Mouse (Mus musculus) kidney, embryonic 16.5 days (tissue): ENCODE data around the gene Atad1. TPM values are rescaled to one million over a fixed set of nuclear protein-coding genes. Genes with fewer than 3 reads are reported as not detected.

ENCODE experiments used
- ATAC-seq: fragments of 200-750 bp; cut with Nextera tagmentation; 2 replicates; pipeline ENCODE4 v1.8.0; 2017; ENCODE audit warnings: moderate TSS enrichment; ENCODE audit not compliant: low FRiP score, low TSS enrichment
- H3K27ac ChIP-seq: fragments of 300-500 bp; sonication (generic); 2 replicates; pipeline ENCODE4 v1.5.1; 2014; ENCODE audit warnings: low read length
- H3K27me3 ChIP-seq: fragments of 300-500 bp; sonication (generic); 2 replicates; pipeline ENCODE4 v1.6.1; 2014; ENCODE audit warnings: low read length, control low read depth, mixed read lengths; ENCODE audit not compliant: insufficient read depth
- H3K36me3 ChIP-seq: fragments of 300-500 bp; sonication (generic); 2 replicates; pipeline ENCODE4 v1.6.1; 2014; ENCODE audit warnings: low read length, control low read depth, mixed read lengths; ENCODE audit not compliant: insufficient read depth
- H3K4me1 ChIP-seq: fragments of 300-500 bp; sonication (generic); 2 replicates; pipeline ENCODE4 v1.6.1; 2014; ENCODE audit warnings: low read length, control low read depth, mixed read lengths; ENCODE audit not compliant: insufficient read depth
- H3K4me2 ChIP-seq: fragments of 300-500 bp; sonication (generic); replicated peaks from 2 replicates; pipeline ENCODE4 v1.6.1; 2014; ENCODE audit warnings: low read depth, low read length
- H3K4me3 ChIP-seq: fragments of 300-500 bp; sonication (generic); 2 replicates; pipeline ENCODE4 v1.5.1; 2014; ENCODE audit warnings: mild to moderate bottlenecking, low read length
- H3K9ac ChIP-seq: fragments of 300-500 bp; sonication (generic); replicated peaks from 2 replicates; pipeline ENCODE4 v1.6.1; 2014; ENCODE audit warnings: low read length
- H3K9me3 ChIP-seq: fragments of 300-500 bp; sonication (generic); 2 replicates; pipeline ENCODE4 v1.6.1; 2016; ENCODE audit warnings: low read length, control low read depth
- WGBS: fragments of 180-500 bp; shearing (Covaris S2); extraction: QIAGEN DNeasy Blood & Tissue Kit; methylation state at CpG from one replicate; pipeline ENCODE4 v1.1.7; 2014; 5-methylcytosine and 5-hydroxymethylcytosine counted together
- polyA plus RNA-seq: library from polyadenylated mRNA; unstranded; fragments of >200 nt; fragmentation: Nextera tagmentation; extraction: Ambion mirVana; gene quantifications from 2 replicates; pipeline ENCODE4 v1.2.1, GENCODE M21; 2015

Atad1 gene
- polyA plus RNA-seq, 1 experiment from 2014 or later = 90.3 TPM

- no peak overlapping the region for H3K9ac ChIP-seq
- ATAC-seq = no peak
Observed at GRCm38 (mm10) chr19:32752357-32752756, 12.8 kb upstream of the Atad1 start.

GRCm38 (mm10) chr19:32749425-32749824 lies 9.8 kb upstream of the Atad1 start:
- Histone ChIP-seq H3K36me3 (no peaks in the 10 kb centered on the region), H3K4me1 (peaks cover 2% of the 10 kb centered on the region; the same call in 1 of the 2 replicates), H3K4me2 (no peak overlapping the region), H3K27me3 (no peaks in the 10 kb centered on the region), H3K9me3 (no peaks in the 10 kb centered on the region), H3K9ac (no peak overlapping the region), H3K4me3 (no peak overlapping the region), H3K27ac (no peak overlapping the region)
- 24% methylated on average over 6 of the region's 6 CpGs for WGBS
- no peak for ATAC-seq

More at GRCm38 (mm10) chr19:32752357-32752756, 12.8 kb upstream of the Atad1 start:
- Histone ChIP-seq H3K9me3 (no peaks in the 10 kb centered on the region), H3K4me2 (no peak overlapping the region), H3K36me3 (no peaks in the 10 kb centered on the region), H3K27ac (no peak overlapping the region), H3K4me3 (no peak overlapping the region), H3K4me1 (peaks cover 12% of the 10 kb centered on the region), H3K27me3 (no peaks in the 10 kb centered on the region)
- 94% methylated on average over 6 of the region's 6 CpGs for WGBS

GRCm38 (mm10) chr19:32740641-32741345 lies 1.2 kb upstream of the Atad1 start:
- no peaks in the 10 kb centered on the region for H3K36me3 ChIP-seq
- H3K4me3 ChIP-seq = no peak overlapping the region
- H3K9me3 ChIP-seq = no peaks in the 10 kb centered on the region
- no peak overlapping the region for H3K9ac ChIP-seq
- H3K27me3 ChIP-seq = no peaks in the 10 kb centered on the region
- no peak for ATAC-seq
- H3K27ac ChIP-seq = no peak overlapping the region
- H3K4me1 ChIP-seq = no peaks in the 10 kb centered on the region
- 85% methylated on average over 4 of the region's 4 CpGs for WGBS
- H3K4me2 ChIP-seq = no peak overlapping the region

GRCm38 (mm10) chr19:32737844-32738243 lies 1.7 kb downstream of the Atad1 start:
- H3K4me3 ChIP-seq = no peak overlapping the region
- H3K4me1 ChIP-seq = no peaks in the 10 kb centered on the region
- H3K27ac ChIP-seq = no peak overlapping the region
- H3K36me3 ChIP-seq = no peaks in the 10 kb centered on the region
- H3K9me3 ChIP-seq = no peaks in the 10 kb centered on the region
- H3K9ac ChIP-seq = no peak overlapping the region
- no peak for ATAC-seq
- H3K27me3 ChIP-seq = no peaks in the 10 kb centered on the region
- 80% methylated on average over 7 of the region's 7 CpGs for WGBS
- no peak overlapping the region for H3K4me2 ChIP-seq

GRCm38 (mm10) chr19:32732922-32733321 lies 6.7 kb downstream of the Atad1 start:
- Histone ChIP-seq H3K36me3 (no peaks in the 10 kb centered on the region), H3K4me1 (no peaks in the 10 kb centered on the region), H3K27me3 (no peaks in the 10 kb centered on the region), H3K27ac (no peak overlapping the region), H3K9me3 (no peaks in the 10 kb centered on the region), H3K4me2 (no peak overlapping the region), H3K9ac (no peak overlapping the region), H3K4me3 (no peak overlapping the region)
- ATAC-seq = no peak

- Histone ChIP-seq H3K27me3 (peaks cover 5% of the 10 kb centered on the region; the same call in 1 of the 2 replicates), H3K36me3 (no peaks in the 10 kb centered on the region), H3K4me2 (no peak overlapping the region), H3K4me1 (peaks cover 15% of the 10 kb centered on the region; the same call in 1 of the 2 replicates), H3K9me3 (no peaks in the 10 kb centered on the region), H3K4me3 (no peak overlapping the region), H3K27ac (no peak overlapping the region), H3K9ac (no peak overlapping the region)
- 89% methylated on average over 4 of the region's 4 CpGs for WGBS
- no peak for ATAC-seq
Observed at GRCm38 (mm10) chr19:32729785-32730184, 9.8 kb downstream of the Atad1 start.

GRCm38 (mm10) chr19:32726451-32727325 lies 12.9 kb downstream of the Atad1 start:
- Histone ChIP-seq H3K27me3 (peaks cover 5% of the 10 kb centered on the region; the same call in 1 of the 2 replicates), H3K4me2 (peak overlapping the region; percentile 28), H3K36me3 (no peaks in the 10 kb centered on the region), H3K9ac (0 out of 2 replicates have a peak overlapping the region, but pooled peaks have one; percentile 31), H3K27ac (no peak overlapping the region), H3K4me1 (peaks cover 23% of the 10 kb centered on the region; the same call in 1 of the 2 replicates), H3K9me3 (no peaks in the 10 kb centered on the region), H3K4me3 (peak overlapping the region; percentile 18)
- WGBS = 4% methylated on average over 22 of the region's 22 CpGs
- ATAC-seq = no peak; the same call in 1 of the 2 replicates

- Histone ChIP-seq H3K4me2 (no peak overlapping the region), H3K36me3 (no peaks in the 10 kb centered on the region), H3K9ac (no peak overlapping the region), H3K4me1 (peaks cover 23% of the 10 kb centered on the region; the same call in 1 of the 2 replicates), H3K27ac (peak overlapping the region; percentile 28), H3K27me3 (peaks cover 5% of the 10 kb centered on the region; the same call in 1 of the 2 replicates), H3K4me3 (no peak overlapping the region), H3K9me3 (peaks cover 4% of the 10 kb centered on the region; the same call in 1 of the 2 replicates)
- 9% methylated on average over 7 of the region's 7 CpGs for WGBS
- ATAC-seq = peak; percentile 58; the same call in 1 of the 2 replicates
Observed at GRCm38 (mm10) chr19:32723817-32724216, 15.8 kb downstream of the Atad1 start.

- H3K4me3 ChIP-seq = no peak overlapping the region
- no peak overlapping the region for H3K27ac ChIP-seq
- 0 out of 2 replicates have a peak, but pooled peaks cover 8% of the 10 kb centered on the region for H3K4me1 ChIP-seq
- H3K4me2 ChIP-seq = no peak overlapping the region
- no peak for ATAC-seq
- H3K27me3 ChIP-seq = no peaks in the 10 kb centered on the region
- no peaks in the 10 kb centered on the region for H3K36me3 ChIP-seq
- 100% methylated on average over 1 of the region's 1 CpGs for whole genome bisulfite sequencing
- no peak overlapping the region for H3K9ac ChIP-seq
- peaks cover 4% of the 10 kb centered on the region; the same call in 1 of the 2 replicates for H3K9me3 ChIP-seq
Observed at GRCm38 (mm10) chr19:32720319-32720718, 19.3 kb downstream of the Atad1 start.
